Mouse (Mus musculus) midbrain, embryonic 15.5 days (tissue): ENCODE data around the gene Ankrd63. TPM values are rescaled to one million over a fixed set of nuclear protein-coding genes. Genes with fewer than 3 reads are reported as not detected.

ENCODE experiments used
- ATAC-seq: fragments of 200-750 bp; cut with Nextera tagmentation; replicated peaks from 2 replicates; pipeline ENCODE4 v1.8.0; 2017; ENCODE audit warnings: moderate TSS enrichment
- H3K27ac ChIP-seq: fragments of 300-500 bp; sonication (generic); 2 replicates; pipeline ENCODE4 v1.5.1; 2015; ENCODE audit warnings: mild to moderate bottlenecking, inconsistent platforms
- H3K27me3 ChIP-seq: fragments of 300-500 bp; sonication (generic); replicated peaks from 2 replicates; pipeline ENCODE4 v1.6.1; 2015; ENCODE audit warnings: inconsistent platforms
- H3K36me3 ChIP-seq: fragments of 300-500 bp; sonication (generic); replicated peaks from 2 replicates; pipeline ENCODE4 v1.6.1; 2015; ENCODE audit warnings: inconsistent platforms
- H3K4me1 ChIP-seq: fragments of 300-500 bp; sonication (generic); 2 replicates; pipeline ENCODE4 v1.6.1; 2015; ENCODE audit warnings: inconsistent platforms
- H3K4me2 ChIP-seq: fragments of 300-500 bp; sonication (generic); 2 replicates; pipeline ENCODE4 v1.6.1; 2015; ENCODE audit warnings: inconsistent platforms, mild to moderate bottlenecking, moderate library complexity
- H3K4me3 ChIP-seq: fragments of 300-500 bp; sonication (generic); 2 replicates; pipeline ENCODE4 v1.5.1; 2015; ENCODE audit warnings: mild to moderate bottlenecking, inconsistent platforms
- H3K9ac ChIP-seq: fragments of 300-500 bp; sonication (generic); 2 replicates; pipeline ENCODE4 v1.6.1; 2015; ENCODE audit warnings: mild to moderate bottlenecking, inconsistent platforms
- H3K9me3 ChIP-seq: fragments of 300-500 bp; sonication (generic); 2 replicates; pipeline ENCODE4 v1.6.1; 2016; ENCODE audit warnings: inconsistent platforms
- WGBS: fragments of 180-500 bp; shearing (Covaris S2); methylation state at CpG from one replicate; pipeline ENCODE4 v1.1.7; 2015; ENCODE audit warnings: mixed read lengths; 5-methylcytosine and 5-hydroxymethylcytosine counted together
- polyA plus RNA-seq: library from polyadenylated mRNA; unstranded; fragments of >200 nt; fragmentation: Nextera tagmentation; extraction: Ambion mirVana; gene quantifications from 2 replicates; pipeline ENCODE4 v1.2.1, GENCODE M21; 2015

Gene Ankrd63
- polyA plus RNA-seq, 1 experiment from 2014 or later: not detected

DNA sequence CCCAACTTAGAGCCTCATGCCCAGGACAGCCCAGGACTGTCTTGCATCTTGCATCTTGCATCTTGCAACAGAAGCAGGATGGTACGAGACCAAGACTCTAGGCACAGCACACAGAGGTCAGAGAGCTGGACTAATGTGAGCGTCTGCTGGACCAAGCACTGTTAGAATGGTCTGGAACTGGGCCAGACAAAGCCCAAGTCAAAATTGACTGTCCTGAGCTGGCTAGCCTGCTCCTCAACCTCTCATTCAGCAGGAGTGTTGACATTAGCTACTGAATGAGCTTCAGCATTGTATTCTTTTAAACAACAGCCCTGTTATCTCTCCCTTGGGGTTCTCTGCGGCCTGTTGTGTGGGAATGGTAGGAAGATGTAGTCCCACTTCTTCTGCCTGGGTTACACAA lies 24.2 kb downstream of the Ankrd63 start:
- Histone ChIP-seq H3K36me3 (0 out of 2 replicates have a peak, but pooled peaks cover 2% of the 10 kb centered on the region), H3K9ac (no peak overlapping the region), H3K4me2 (no peak overlapping the region), H3K4me1 (peaks cover 16% of the 10 kb centered on the region), H3K4me3 (no peak overlapping the region), H3K27ac (no peak overlapping the region), H3K27me3 (peaks cover 43% of the 10 kb centered on the region), H3K9me3 (no peaks in the 10 kb centered on the region)
- 80% methylated on average over 3 of the region's 3 CpGs for WGBS
- ATAC-seq: no peak

DNA sequence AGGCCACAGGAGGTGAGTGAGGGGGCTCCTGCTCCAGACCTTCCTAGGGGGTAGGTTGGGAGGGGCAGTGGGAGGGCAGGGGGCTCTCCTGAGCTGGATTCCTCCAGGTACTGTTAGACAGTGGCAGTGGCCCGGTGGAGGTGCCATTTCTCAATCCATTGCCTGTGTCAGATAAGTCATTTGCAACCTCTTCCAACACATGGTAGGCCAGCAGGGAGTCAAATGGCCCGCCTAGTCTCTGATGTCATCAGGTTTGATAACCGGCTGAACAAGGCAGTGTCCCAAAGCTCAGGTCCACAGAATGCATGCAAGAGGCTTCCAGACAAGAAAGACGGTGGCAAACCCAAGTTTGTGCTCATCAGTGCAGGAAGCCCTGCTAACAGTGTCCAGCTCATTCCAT lies 25.9 kb downstream of the Ankrd63 start:
- Histone ChIP-seq H3K27ac (no peak overlapping the region), H3K4me3 (peak overlapping the region; percentile 52), H3K36me3 (0 out of 2 replicates have a peak, but pooled peaks cover 2% of the 10 kb centered on the region), H3K9me3 (no peaks in the 10 kb centered on the region), H3K9ac (no peak overlapping the region), H3K4me1 (peaks cover 16% of the 10 kb centered on the region), H3K4me2 (peak overlapping the region; percentile 97), H3K27me3 (peaks cover 49% of the 10 kb centered on the region)
- 16% methylated on average over 4 of the region's 4 CpGs for WGBS
- peak; percentile 41 for ATAC-seq

DNA sequence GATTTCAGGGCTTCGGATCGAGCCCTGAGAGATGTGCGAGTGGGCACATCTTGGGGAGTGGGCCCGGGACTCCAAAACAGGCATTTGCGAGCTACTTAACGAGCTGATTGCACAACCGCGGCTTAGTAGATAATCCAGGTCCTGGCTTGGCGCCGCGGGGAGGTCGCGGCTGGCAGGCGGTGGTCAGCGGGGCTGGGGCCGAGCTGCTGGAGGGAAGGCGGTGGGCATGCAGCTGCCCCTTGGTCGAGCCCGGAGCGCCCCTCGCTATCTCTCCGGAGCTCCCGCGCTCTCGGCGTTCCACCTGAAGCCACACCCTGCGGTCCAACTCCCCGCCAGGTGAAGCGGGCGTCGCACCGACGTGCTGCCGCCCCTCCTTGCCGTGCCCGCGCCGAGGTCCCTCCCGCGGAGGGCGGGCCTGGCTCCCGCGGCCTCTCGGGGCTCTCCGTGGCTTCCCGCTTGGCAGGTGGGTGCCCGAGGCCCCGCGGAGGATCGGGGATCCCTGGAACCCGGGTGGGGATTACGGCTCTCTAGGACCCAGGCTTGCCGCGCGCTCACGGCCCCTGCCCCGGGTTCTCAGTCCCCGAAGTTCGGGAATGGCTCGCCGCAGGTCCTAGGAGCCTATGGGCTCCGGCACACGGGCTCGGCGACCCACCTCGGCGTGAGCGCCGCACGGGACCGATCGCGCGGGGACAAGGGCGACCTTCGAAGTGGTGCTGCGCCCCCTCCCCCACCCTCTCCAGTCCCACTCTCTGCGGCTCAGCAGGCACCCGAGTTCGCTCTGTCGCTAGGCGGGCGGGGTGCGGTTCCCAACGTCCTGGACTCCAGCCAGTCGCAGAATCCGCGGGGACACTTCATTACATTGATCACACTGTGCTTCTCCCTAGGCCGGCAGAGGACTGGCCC lies 26.7 kb downstream of the Ankrd63 start:
- ATAC-seq: peak; percentile 57
- Histone ChIP-seq H3K4me3 (peak overlapping the region; percentile 52), H3K4me1 (peaks cover 16% of the 10 kb centered on the region), H3K9ac (peak overlapping the region; percentile 48), H3K27me3 (peaks cover 49% of the 10 kb centered on the region), H3K36me3 (0 out of 2 replicates have a peak, but pooled peaks cover 2% of the 10 kb centered on the region), H3K27ac (no peak overlapping the region), H3K4me2 (peak overlapping the region; percentile 97), H3K9me3 (no peaks in the 10 kb centered on the region)
- under 1% methylated on average over 89 of the region's 89 CpGs for WGBS

DNA sequence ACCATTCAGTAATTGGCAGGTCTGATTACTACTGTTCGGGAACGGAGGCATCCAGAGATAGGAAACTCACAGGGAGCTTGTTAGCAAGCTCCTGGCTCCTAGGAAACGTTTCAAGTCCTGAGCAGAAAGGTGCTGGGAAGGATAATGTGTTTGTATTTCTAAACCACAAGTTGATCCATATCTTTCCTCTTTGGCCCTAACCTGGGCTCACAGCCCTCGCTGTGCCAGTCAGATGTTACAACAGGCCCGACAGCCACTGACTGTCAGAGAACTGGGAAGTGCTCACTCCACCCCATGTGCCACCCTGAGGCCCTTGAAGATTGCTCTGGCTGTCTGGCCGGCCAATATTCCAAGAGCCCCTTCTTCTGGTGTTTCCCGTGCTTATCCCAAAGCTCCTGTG lies 29.3 kb downstream of the Ankrd63 start:
- Histone ChIP-seq H3K27ac (no peak overlapping the region), H3K36me3 (0 out of 2 replicates have a peak, but pooled peaks cover 2% of the 10 kb centered on the region), H3K4me2 (no peak overlapping the region), H3K9me3 (no peaks in the 10 kb centered on the region), H3K27me3 (peaks cover 47% of the 10 kb centered on the region), H3K4me1 (peaks cover 16% of the 10 kb centered on the region), H3K9ac (no peak overlapping the region), H3K4me3 (no peak overlapping the region)
- WGBS: 27% methylated on average over 7 of the region's 7 CpGs
- no peak for ATAC-seq

GRCm38 (mm10) chr2:118673686-118674465 lies 29.9 kb downstream of the Ankrd63 start:
- 26% methylated on average over 15 of the region's 15 CpGs for WGBS
- peaks cover 42% of the 10 kb centered on the region for H3K27me3 ChIP-seq
- H3K4me2 ChIP-seq: no peak overlapping the region
- H3K4me3 ChIP-seq: no peak overlapping the region
- no peak overlapping the region for H3K9ac ChIP-seq
- peaks cover 16% of the 10 kb centered on the region for H3K4me1 ChIP-seq
- H3K9me3 ChIP-seq: no peaks in the 10 kb centered on the region
- no peak for ATAC-seq
- 0 out of 2 replicates have a peak, but pooled peaks cover 2% of the 10 kb centered on the region for H3K36me3 ChIP-seq
- no peak overlapping the region for H3K27ac ChIP-seq

DNA sequence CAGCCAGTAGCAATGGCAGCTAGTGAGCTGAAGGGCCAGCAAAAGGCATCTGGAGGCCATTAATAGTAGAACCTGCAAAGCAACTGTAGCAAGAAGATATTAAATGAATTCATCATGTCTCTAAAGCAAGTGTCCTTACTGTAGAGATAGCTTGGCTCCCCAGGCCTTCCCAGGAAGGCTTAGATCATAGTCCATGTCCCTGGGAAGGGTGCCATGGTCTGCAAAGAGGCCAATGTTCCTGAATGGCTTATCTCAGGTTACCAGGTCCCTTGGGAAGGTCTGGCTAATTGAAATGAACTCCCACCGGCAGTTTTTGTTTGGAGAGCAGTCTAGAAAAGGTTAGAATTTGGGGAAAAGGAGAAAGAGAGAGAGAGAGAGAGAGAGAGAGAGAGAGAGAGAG lies 32.0 kb downstream of the Ankrd63 start:
- ATAC-seq: no peak
- Histone ChIP-seq H3K27ac (no peak overlapping the region), H3K9ac (no peak overlapping the region), H3K4me3 (no peak overlapping the region), H3K9me3 (no peaks in the 10 kb centered on the region), H3K4me2 (no peak overlapping the region), H3K36me3 (0 out of 2 replicates have a peak, but pooled peaks cover 2% of the 10 kb centered on the region), H3K4me1 (peaks cover 16% of the 10 kb centered on the region), H3K27me3 (peaks cover 25% of the 10 kb centered on the region)
- 73% methylated on average over 1 of the region's 1 CpGs for WGBS

DNA sequence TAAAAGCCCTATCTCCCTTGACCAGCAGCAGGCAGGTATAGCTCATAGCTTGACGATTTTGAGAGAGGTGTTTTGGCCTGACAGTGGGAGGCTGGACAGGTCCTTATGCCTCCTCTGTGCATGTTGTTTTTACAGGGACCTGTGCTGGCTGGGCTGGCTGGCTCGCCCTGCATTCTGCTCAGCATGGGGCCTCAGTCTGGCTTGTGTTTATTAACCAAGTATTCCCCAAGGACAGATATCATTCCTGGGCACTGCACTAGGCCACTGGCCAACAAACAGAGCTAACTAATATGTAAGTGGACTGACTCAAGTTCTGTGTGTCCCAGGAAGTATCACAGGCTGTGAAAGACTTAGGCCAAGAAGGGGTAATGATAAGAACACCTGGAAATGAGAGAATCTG lies 34.0 kb downstream of the Ankrd63 start:
- H3K4me1 ChIP-seq: peaks cover 30% of the 10 kb centered on the region
- no peak overlapping the region for H3K27ac ChIP-seq
- no peaks in the 10 kb centered on the region for H3K9me3 ChIP-seq
- no peaks in the 10 kb centered on the region for H3K36me3 ChIP-seq
- no peak overlapping the region for H3K4me3 ChIP-seq
- ATAC-seq: no peak
- H3K27me3 ChIP-seq: peaks cover 8% of the 10 kb centered on the region
- no peak overlapping the region for H3K4me2 ChIP-seq
- WGBS: 36% methylated on average over 2 of the region's 2 CpGs
- H3K9ac ChIP-seq: no peak overlapping the region

- no peak for ATAC-seq
Observed at GRCm38 (mm10) chr2:118669245-118669644, 34.5 kb downstream of the Ankrd63 start.

DNA sequence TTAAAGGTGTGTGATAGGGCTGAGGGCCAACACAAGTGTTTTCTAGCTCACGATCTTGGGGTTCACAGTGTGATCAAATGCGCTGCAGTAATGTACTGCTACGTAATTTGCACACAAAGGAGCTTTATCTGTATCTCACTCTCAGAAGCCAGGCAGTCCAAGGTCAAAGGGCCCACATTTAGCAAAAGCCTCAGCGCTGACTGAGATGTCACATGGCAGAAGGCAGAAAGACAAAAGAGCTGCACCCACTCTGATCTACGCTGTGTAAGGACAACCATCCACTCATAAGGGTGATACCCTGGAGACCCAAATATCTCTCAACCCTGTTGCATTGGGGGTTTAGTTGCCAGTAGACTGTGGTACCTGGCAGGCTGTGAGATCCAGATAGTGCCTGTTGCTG lies 36.6 kb downstream of the Ankrd63 start:
- Histone ChIP-seq H3K4me3 (no peak overlapping the region), H3K36me3 (no peaks in the 10 kb centered on the region), H3K27me3 (no peaks in the 10 kb centered on the region), H3K4me2 (peak overlapping the region; percentile 68; the same call in 1 of the 2 replicates), H3K9me3 (no peaks in the 10 kb centered on the region), H3K27ac (no peak overlapping the region), H3K9ac (no peak overlapping the region), H3K4me1 (peaks cover 50% of the 10 kb centered on the region)
- 74% methylated on average over 5 of the region's 5 CpGs for WGBS
- no peak for ATAC-seq

More at GRCm38 (mm10) chr2:118669245-118669644, 34.5 kb downstream of the Ankrd63 start:
- WGBS: 73% methylated on average over 6 of the region's 6 CpGs
- Histone ChIP-seq H3K4me2 (no peak overlapping the region), H3K27me3 (0 out of 2 replicates have a peak, but pooled peaks cover 3% of the 10 kb centered on the region), H3K4me1 (peaks cover 35% of the 10 kb centered on the region), H3K9me3 (no peaks in the 10 kb centered on the region), H3K4me3 (no peak overlapping the region), H3K27ac (no peak overlapping the region), H3K9ac (no peak overlapping the region), H3K36me3 (no peaks in the 10 kb centered on the region)

DNA sequence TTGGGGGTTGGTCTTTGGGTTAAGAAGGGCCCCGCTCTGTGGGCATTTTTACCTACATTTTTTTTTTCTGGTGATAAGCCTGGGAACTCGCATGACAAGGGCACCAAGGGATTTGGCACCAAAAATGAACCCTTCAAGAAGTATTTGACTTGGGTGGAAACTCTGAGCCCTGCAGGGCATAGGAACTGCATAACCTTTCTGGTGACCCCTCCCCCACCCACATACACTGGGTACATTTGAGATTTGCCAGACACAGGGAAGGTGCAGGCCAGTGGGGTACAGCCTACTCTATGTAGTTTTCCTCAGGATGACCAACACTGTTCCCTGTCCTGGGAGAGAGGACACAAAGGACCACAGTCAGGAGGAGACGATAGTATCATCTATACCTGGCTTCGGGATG lies 38.1 kb downstream of the Ankrd63 start:
- Histone ChIP-seq H3K4me3 (no peak overlapping the region), H3K27ac (no peak overlapping the region), H3K9ac (no peak overlapping the region), H3K4me2 (peak overlapping the region; percentile 68), H3K4me1 (peaks cover 50% of the 10 kb centered on the region), H3K9me3 (no peaks in the 10 kb centered on the region), H3K27me3 (no peaks in the 10 kb centered on the region), H3K36me3 (no peaks in the 10 kb centered on the region)
- WGBS: 91% methylated on average over 4 of the region's 4 CpGs
- ATAC-seq: no peak

GRCm38 (mm10) chr2:118664975-118665516 lies 38.7 kb downstream of the Ankrd63 start:
- Histone ChIP-seq H3K27me3 (no peaks in the 10 kb centered on the region), H3K4me1 (peaks cover 55% of the 10 kb centered on the region), H3K9ac (no peak overlapping the region; the same call in 1 of the 2 replicates), H3K27ac (no peak overlapping the region), H3K9me3 (no peaks in the 10 kb centered on the region), H3K36me3 (no peaks in the 10 kb centered on the region), H3K4me3 (peak overlapping the region; percentile 59), H3K4me2 (peak overlapping the region; percentile 68)
- WGBS: 84% methylated on average over 3 of the region's 3 CpGs
- ATAC-seq: no peak
